Mouse (Mus musculus): Measurements from ENCODE around the gene Rnf187. TPM values are rescaled to one million over a fixed set of nuclear protein-coding genes. Genes with fewer than 3 reads are reported as not detected.

The Rnf187 gene
- polyA plus RNA-seq, 1 experiment from 2014 or later, result 161 TPM

DNA sequence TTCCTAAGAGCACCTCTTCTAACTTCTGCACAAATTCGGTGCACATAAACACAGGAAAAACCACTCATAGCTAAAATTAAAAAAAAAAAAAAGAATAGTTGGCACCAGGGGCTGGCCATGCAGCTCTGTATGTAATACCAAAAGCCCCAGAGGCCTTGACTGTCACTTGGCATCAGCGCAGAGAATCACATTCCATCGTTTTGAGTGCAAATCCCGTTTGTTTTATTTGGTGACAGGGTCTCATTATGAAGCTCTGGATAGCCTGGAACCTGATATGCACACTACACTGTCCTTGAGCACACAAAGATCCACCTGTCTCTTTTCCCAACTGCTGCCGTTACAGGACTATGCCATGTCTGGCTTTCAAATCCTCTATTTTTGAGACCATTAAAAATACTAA, 12.5 kb upstream of the Rnf187 start:
- peaks cover 21% of the 10 kb centered on the region for H3K27me3 ChIP-seq (ENCODE audit: control insufficient read depth, insufficient read depth, low read depth, low read length)
- peaks cover 6% of the 10 kb centered on the region for H3K4me1 ChIP-seq (replicated peaks; ENCODE audit: control insufficient read depth, insufficient read depth, low read length)
- H3K9ac ChIP-seq (ENCODE audit: low read length), result no peak overlapping the region
- no peak for ATAC-seq (ENCODE audit: low read depth)
- H3K9me3 ChIP-seq (ENCODE audit: control insufficient read depth, low read length), result no peaks in the 10 kb centered on the region
- no peak overlapping the region for H3K4me3 ChIP-seq (ENCODE audit: low read length)
- 65% methylated on average over 5 of the region's 5 CpGs for WGBS
- no peak overlapping the region for H3K4me2 ChIP-seq (ENCODE audit: low read depth, low read length)
- H3K36me3 ChIP-seq (ENCODE audit: control insufficient read depth, insufficient read depth, low read length), result no peaks in the 10 kb centered on the region
- no peak overlapping the region for H3K27ac ChIP-seq (ENCODE audit: low read length)

DNA sequence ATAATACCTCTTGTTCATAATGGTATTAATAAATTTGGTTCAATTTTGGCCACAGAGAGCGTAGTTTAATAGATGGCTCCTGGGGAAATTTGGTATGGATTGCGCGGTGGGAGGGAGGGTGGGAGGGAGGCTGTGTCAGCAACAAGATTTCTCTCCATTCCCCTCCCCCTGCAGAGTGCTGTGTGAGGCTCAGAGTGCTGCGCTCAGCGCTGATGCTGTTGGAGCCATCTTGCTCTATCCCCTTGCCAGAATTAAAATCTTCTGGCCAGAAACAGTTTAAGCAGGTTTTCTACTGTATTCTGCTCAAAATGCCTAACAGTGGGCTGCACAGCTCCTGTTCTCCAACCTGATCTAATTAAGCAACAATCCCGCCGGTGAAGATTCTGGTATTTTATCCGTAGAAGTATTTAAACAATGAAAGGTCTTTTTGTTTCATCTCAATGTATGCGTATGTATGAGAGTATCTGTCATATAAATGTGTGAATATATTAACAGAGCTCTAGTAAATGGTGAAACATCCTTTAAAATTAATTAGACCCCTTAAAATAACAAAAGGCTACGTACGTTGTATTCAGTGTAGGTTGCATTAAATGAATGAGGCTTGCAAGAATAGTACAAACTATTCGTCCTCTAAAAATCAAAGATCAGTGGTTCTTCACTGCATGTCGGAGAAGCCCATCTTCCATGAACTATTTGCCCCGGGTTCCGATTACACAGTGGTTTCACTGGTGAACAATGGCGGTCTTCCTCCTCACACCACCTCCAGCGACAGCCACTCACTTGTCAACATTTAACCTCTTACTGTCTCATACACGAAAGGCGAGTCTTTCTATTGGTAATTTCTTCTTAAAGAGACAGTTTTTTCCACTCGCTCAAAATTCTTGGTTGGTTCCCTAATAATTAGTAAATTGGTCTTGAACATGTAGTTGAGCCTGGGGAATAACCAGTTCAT, 11.0 kb upstream of the Rnf187 start:
- Histone ChIP-seq H3K4me3 (ENCODE audit: low read length) (peak overlapping the region; percentile 40), H3K9me3 (ENCODE audit: control insufficient read depth, low read length) (no peaks in the 10 kb centered on the region), H3K4me2 (ENCODE audit: low read depth, low read length) (peak overlapping the region; percentile 48), H3K27ac (ENCODE audit: low read length) (peak overlapping the region; percentile 77), H3K9ac (ENCODE audit: low read length) (peak overlapping the region; percentile 60), H3K27me3 (ENCODE audit: control insufficient read depth, insufficient read depth, low read depth, low read length) (peaks cover 21% of the 10 kb centered on the region), H3K4me1 (replicated peaks; ENCODE audit: control insufficient read depth, insufficient read depth, low read length) (no peaks in the 10 kb centered on the region; the same call in 1 of the 2 replicates), H3K36me3 (ENCODE audit: control insufficient read depth, insufficient read depth, low read length) (no peaks in the 10 kb centered on the region)
- no peak for ATAC-seq (ENCODE audit: low read depth)
- 8% methylated on average over 20 of the region's 20 CpGs for WGBS

DNA sequence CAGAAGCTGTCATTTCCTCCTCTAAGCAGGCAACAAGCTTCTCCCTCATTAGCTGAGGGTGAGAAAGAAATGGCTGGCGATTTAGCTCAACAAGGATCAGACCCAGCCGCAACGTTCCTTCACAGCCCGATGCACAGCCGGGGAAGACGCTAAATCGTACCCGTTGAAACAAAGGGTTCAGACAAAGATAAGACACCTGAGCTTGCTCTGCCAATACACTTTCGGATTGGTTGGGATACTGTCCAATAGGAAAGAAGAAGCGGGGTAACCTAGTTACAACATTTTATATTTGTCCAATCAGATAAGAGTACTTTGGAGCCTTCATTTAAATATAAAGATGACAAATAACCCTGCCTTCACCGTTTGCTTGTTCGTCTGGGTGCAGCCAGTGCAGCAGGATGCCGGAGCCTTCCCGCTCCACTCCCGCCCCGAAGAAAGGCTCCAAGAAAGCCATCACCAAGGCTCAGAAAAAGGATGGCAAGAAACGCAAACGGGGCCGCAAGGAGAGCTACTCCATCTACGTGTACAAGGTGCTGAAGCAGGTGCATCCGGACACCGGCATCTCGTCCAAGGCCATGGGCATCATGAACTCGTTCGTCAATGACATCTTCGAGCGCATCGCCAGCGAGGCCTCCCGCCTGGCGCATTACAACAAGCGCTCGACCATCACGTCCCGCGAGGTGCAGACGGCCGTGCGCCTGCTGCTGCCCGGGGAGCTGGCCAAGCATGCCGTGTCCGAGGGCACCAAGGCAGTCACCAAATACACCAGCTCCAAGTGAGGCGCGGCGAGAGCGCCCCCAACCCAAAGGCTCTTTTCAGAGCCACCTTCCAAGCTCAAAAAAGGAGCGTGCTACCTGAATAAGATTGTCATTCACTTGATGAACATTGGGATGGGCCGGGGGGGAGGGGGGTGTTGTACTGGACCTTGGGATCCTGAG, 10.1 kb upstream of the Rnf187 start, which contains the start of gene Hist3h2ba:
Gene Hist3h2ba, plus strand, starts transcription at position 379 of the 938 bp plus-strand sequence.
- Histone ChIP-seq H3K4me1 (replicated peaks; ENCODE audit: control insufficient read depth, insufficient read depth, low read length) (no peaks in the 10 kb centered on the region; the same call in 1 of the 2 replicates), H3K36me3 (ENCODE audit: control insufficient read depth, insufficient read depth, low read length) (no peaks in the 10 kb centered on the region), H3K9me3 (ENCODE audit: control insufficient read depth, low read length) (no peaks in the 10 kb centered on the region), H3K4me3 (ENCODE audit: low read length) (peak within 1 kb of the TSS; percentile 40), H3K27me3 (ENCODE audit: control insufficient read depth, insufficient read depth, low read depth, low read length) (peaks cover 24% of the 10 kb centered on the region), H3K9ac (ENCODE audit: low read length) (peak within 1 kb of the TSS; percentile 60), H3K4me2 (ENCODE audit: low read depth, low read length) (peak within 1 kb of the TSS; percentile 48), H3K27ac (ENCODE audit: low read length) (peak within 1 kb of the TSS; percentile 77)
- WGBS, result under 1% methylated on average over 45 of the region's 48 CpGs
- ATAC-seq (ENCODE audit: low read depth), result peak; percentile 84

DNA sequence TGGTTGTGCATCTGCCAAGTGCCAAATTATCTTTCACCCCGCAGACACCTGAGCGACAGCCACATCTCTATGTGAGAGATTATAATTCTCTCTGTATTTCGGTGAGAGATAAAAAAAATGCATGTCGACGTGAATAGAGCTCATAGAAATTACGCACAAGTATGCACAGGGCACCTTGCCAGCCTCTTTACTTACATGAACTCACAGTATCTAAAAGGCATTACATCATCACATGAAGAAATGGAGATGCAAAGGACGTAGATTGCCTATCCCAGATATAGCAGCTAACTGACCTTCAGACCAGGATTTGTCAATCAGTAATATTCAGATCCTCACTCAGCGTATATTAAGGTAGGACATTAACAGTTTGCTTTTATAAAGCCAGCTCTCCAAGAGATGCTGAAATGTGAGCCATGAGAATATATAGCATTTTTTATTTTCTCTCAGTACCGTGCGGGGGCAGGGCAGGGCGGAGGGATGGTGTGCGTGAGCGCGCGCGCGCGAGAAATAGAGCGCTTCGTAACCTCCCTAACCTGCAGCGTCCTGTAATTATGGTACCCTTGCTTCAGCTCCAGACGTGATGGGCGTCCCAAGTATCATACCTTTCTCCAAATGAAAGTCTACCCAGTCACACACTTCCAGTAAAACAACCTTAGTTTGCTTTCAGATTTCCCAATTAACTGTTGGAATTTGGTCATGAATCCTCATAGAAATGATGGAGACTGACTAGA, 9.2 kb upstream of the Rnf187 start:
- no peaks in the 10 kb centered on the region for H3K36me3 ChIP-seq (ENCODE audit: control insufficient read depth, insufficient read depth, low read length)
- WGBS, result 10% methylated on average over 23 of the region's 23 CpGs
- no peaks in the 10 kb centered on the region for H3K9me3 ChIP-seq (ENCODE audit: control insufficient read depth, low read length)
- H3K27ac ChIP-seq (ENCODE audit: low read length), result peak overlapping the region; percentile 69
- peaks cover 24% of the 10 kb centered on the region for H3K27me3 ChIP-seq (ENCODE audit: control insufficient read depth, insufficient read depth, low read depth, low read length)
- H3K4me3 ChIP-seq (ENCODE audit: low read length), result peak overlapping the region; percentile 40
- no peak overlapping the region for H3K9ac ChIP-seq (ENCODE audit: low read length)
- no peaks in the 10 kb centered on the region; the same call in 1 of the 2 replicates for H3K4me1 ChIP-seq (replicated peaks; ENCODE audit: control insufficient read depth, insufficient read depth, low read length)
- no peak for ATAC-seq (ENCODE audit: low read depth)
- peak overlapping the region; percentile 48 for H3K4me2 ChIP-seq (ENCODE audit: low read depth, low read length)

DNA sequence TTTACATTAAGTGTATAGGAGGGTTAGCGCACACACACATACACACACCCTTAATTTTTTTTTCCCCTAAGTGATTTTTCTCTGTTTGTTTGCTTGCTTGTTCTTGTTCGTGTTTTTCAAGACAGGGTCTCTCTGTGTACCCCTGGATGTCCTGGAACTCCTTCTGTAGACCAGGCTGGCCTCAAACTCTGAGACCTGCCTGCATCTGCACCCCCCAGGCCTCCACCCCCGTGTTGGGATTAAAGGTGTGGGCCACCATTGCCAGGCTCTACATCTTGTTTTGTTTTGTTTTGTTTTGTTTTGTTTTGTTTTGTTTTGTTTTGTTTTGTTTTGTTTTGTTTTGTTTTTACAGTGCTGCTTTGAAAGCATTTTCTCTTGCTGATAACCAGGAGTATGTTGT, 8.6 kb upstream of the Rnf187 start:
- Histone ChIP-seq H3K27ac (ENCODE audit: low read length) (no peak overlapping the region), H3K27me3 (ENCODE audit: control insufficient read depth, insufficient read depth, low read depth, low read length) (peaks cover 24% of the 10 kb centered on the region), H3K36me3 (ENCODE audit: control insufficient read depth, insufficient read depth, low read length) (no peaks in the 10 kb centered on the region), H3K9ac (ENCODE audit: low read length) (no peak overlapping the region), H3K4me1 (replicated peaks; ENCODE audit: control insufficient read depth, insufficient read depth, low read length) (no peaks in the 10 kb centered on the region; the same call in 1 of the 2 replicates), H3K4me3 (ENCODE audit: low read length) (no peak overlapping the region), H3K4me2 (ENCODE audit: low read depth, low read length) (no peak overlapping the region), H3K9me3 (ENCODE audit: control insufficient read depth, low read length) (no peaks in the 10 kb centered on the region)
- no peak for ATAC-seq (ENCODE audit: low read depth)
- 68% methylated on average over 3 of the region's 3 CpGs for WGBS

DNA sequence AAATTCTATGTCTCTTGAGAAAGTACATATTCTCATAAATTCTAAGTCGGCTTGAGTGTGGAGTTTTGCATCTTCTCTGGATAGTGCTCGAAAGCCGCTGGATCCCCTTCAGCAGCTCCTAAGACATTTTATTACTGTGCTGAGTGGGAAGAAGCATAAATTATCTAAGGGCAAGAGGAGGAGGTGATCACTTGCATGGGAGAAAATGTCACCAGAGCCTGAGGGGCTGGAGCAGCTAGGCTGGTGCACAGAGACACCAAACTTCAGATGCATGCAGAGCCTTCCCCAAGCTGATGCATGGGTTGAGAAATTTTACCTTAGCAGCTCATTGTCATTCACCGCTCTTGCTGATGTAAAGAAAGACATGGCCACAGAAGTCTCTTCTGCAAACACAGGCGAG, 5.4 kb upstream of the Rnf187 start:
- WGBS, result 70% methylated on average over 5 of the region's 5 CpGs
- no peaks in the 10 kb centered on the region; the same call in 1 of the 2 replicates for H3K4me1 ChIP-seq (replicated peaks; ENCODE audit: control insufficient read depth, insufficient read depth, low read length)
- H3K4me2 ChIP-seq (ENCODE audit: low read depth, low read length), result no peak overlapping the region
- H3K9me3 ChIP-seq (ENCODE audit: control insufficient read depth, low read length), result no peaks in the 10 kb centered on the region
- no peak overlapping the region for H3K4me3 ChIP-seq (ENCODE audit: low read length)
- no peak overlapping the region for H3K9ac ChIP-seq (ENCODE audit: low read length)
- no peaks in the 10 kb centered on the region for H3K36me3 ChIP-seq (ENCODE audit: control insufficient read depth, insufficient read depth, low read length)
- no peak for ATAC-seq (ENCODE audit: low read depth)
- peaks cover 8% of the 10 kb centered on the region for H3K27me3 ChIP-seq (ENCODE audit: control insufficient read depth, insufficient read depth, low read depth, low read length)
- H3K27ac ChIP-seq (ENCODE audit: low read length), result no peak overlapping the region

DNA sequence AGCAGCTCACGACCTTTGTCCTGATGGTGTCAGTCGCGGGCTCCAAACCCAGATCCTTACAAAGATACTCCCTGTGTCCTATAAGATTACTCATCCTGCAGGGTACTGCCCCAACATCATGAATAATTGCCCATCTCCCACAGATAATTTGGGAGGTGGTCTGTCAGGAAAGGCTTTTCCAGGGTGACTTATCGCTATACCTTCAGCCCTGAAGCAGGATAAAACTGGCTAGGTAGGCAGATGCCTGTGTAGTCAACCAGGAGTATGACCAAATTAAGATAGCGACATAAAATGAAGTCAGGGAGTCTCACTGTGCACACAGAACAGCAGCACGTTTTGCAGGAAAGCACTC, 348 bp upstream of the Rnf187 start:
- Histone ChIP-seq H3K9me3 (ENCODE audit: control insufficient read depth, low read length) (no peaks in the 10 kb centered on the region), H3K4me1 (replicated peaks; ENCODE audit: control insufficient read depth, insufficient read depth, low read length) (peaks cover 10% of the 10 kb centered on the region), H3K4me2 (ENCODE audit: low read depth, low read length) (peak overlapping the region; percentile 57), H3K9ac (ENCODE audit: low read length) (peak overlapping the region; percentile 94), H3K4me3 (ENCODE audit: low read length) (peak overlapping the region; percentile 94), H3K27me3 (ENCODE audit: control insufficient read depth, insufficient read depth, low read depth, low read length) (no peaks in the 10 kb centered on the region; the same call in 1 of the 2 replicates), H3K36me3 (ENCODE audit: control insufficient read depth, insufficient read depth, low read length) (peaks cover 9% of the 10 kb centered on the region; the same call in 1 of the 2 replicates), H3K27ac (ENCODE audit: low read length) (peak overlapping the region; percentile 54; the same call in 1 of the 2 replicates)
- WGBS, result 16% methylated on average over 6 of the region's 6 CpGs
- no peak; the same call in none of the 2 replicates for ATAC-seq (ENCODE audit: low read depth)

DNA sequence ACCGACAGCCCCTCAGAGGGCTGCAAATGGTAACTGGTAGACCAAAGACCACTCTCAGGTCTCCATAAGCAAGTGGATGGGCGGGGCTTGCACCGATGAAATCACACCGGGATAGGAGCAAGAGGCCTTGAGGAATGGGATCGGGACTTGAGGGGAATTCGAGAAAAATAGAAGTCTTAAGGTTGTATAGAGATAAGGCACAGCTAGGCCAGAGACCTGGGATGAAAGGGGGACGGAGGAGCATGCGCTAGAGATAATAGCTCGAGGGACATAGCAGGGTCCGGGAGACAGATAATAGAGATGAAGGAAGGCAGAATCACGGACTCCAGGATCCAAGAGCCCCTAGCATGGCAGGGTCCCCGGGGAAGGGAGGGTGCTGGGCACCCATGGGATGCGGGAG, 807 bp downstream of the Rnf187 start:
- H3K9ac ChIP-seq (ENCODE audit: low read length), result peak overlapping the region; percentile 94
- WGBS, result under 1% methylated on average over 13 of the region's 13 CpGs

More for the DNA sequence above, 807 bp downstream of the Rnf187 start:
- peaks cover 10% of the 10 kb centered on the region for H3K4me1 ChIP-seq (replicated peaks; ENCODE audit: control insufficient read depth, insufficient read depth, low read length)
- peak overlapping the region; percentile 94 for H3K4me3 ChIP-seq (ENCODE audit: low read length)
- H3K27me3 ChIP-seq (ENCODE audit: control insufficient read depth, insufficient read depth, low read depth, low read length), result no peaks in the 10 kb centered on the region
- H3K27ac ChIP-seq (ENCODE audit: low read length), result peak overlapping the region; percentile 96
- no peaks in the 10 kb centered on the region for H3K9me3 ChIP-seq (ENCODE audit: control insufficient read depth, low read length)
- peaks cover 20% of the 10 kb centered on the region for H3K36me3 ChIP-seq (ENCODE audit: control insufficient read depth, insufficient read depth, low read length)
- H3K4me2 ChIP-seq (ENCODE audit: low read depth, low read length), result peak overlapping the region; percentile 97
- no peak for ATAC-seq (ENCODE audit: low read depth)
